Mouse (Mus musculus) E14TG2a.4 (cell line): ENCODE measurements around the gene Thbd.
A peak's percentile ranks its signal among the peaks of the same experiment; 100 is the strongest.

Experiments
- H3K27me3 ChIP-seq: 2 replicates; pipeline ENCODE4 v1.6.1; 2014; ENCODE audit warnings: low read length, control low read depth; ENCODE audit not compliant: insufficient read depth
- H3K36me3 ChIP-seq: 2 replicates; pipeline ENCODE4 v1.6.1; 2014; ENCODE audit warnings: low read length, control low read depth; ENCODE audit not compliant: insufficient read depth
- H3K4me1 ChIP-seq: replicated peaks from 2 replicates; pipeline ENCODE4 v1.6.1; 2014; ENCODE audit warnings: low read depth, low read length, control low read depth
- H3K4me3 ChIP-seq: replicated peaks from 2 replicates; pipeline ENCODE4 v1.5.1; 2014; ENCODE audit warnings: mild to moderate bottlenecking, low read length
- H3K9me3 ChIP-seq: 2 replicates; pipeline ENCODE4 v1.6.1; 2014; ENCODE audit warnings: low read length, control low read depth
- CTCF ChIP-seq: conservative IDR thresholded peaks from 2 replicates; pipeline ENCODE4 v1.5.1; 2014; ENCODE audit warnings: low read length
- NANOG ChIP-seq: IDR thresholded peaks from 2 replicates; pipeline ENCODE4 v1.6.1; 2014; ENCODE audit warnings: borderline replicate concordance, low read length, mixed read lengths
- POU5F1 ChIP-seq: IDR thresholded peaks from 2 replicates; pipeline ENCODE4 v1.6.1; 2014; ENCODE audit warnings: low read length, borderline replicate concordance

Thbd gene

GRCm38 (mm10) chr2:148409821-148410220, 1.8 kb upstream of the Thbd start:
- Histone ChIP-seq H3K27me3 (peaks cover 36% of the 10 kb centered on the region), H3K4me1 (peaks cover 27% of the 10 kb centered on the region), H3K4me3 (no peak overlapping the region), H3K36me3 (peaks cover 4% of the 10 kb centered on the region; the same call in 1 of the 2 replicates), H3K9me3 (peaks cover 22% of the 10 kb centered on the region)
- TF ChIP-seq CTCF: no peak
- TF ChIP-seq NANOG: no peak
- TF ChIP-seq POU5F1: no peak

- peaks cover 27% of the 10 kb centered on the region for H3K4me1 ChIP-seq
- TF ChIP-seq NANOG: no peak
- no peak for TF ChIP-seq CTCF
- TF ChIP-seq POU5F1: no peak
- peaks cover 4% of the 10 kb centered on the region; the same call in 1 of the 2 replicates for H3K36me3 ChIP-seq
- H3K4me3 ChIP-seq: no peak overlapping the region
- H3K27me3 ChIP-seq: peaks cover 41% of the 10 kb centered on the region
- peaks cover 22% of the 10 kb centered on the region for H3K9me3 ChIP-seq
These were observed 1.2 kb upstream of the Thbd start for GRCm38 (mm10) chr2:148409141-148409540.

GRCm38 (mm10) chr2:148408761-148409120, 753 bp upstream of the Thbd start:
- Histone ChIP-seq H3K9me3 (peaks cover 22% of the 10 kb centered on the region), H3K4me1 (peaks cover 27% of the 10 kb centered on the region), H3K27me3 (peaks cover 43% of the 10 kb centered on the region), H3K36me3 (peaks cover 4% of the 10 kb centered on the region; the same call in 1 of the 2 replicates), H3K4me3 (no peak overlapping the region)
- no peak for TF ChIP-seq CTCF
- TF ChIP-seq POU5F1: no peak
- no peak for TF ChIP-seq NANOG

DNA sequence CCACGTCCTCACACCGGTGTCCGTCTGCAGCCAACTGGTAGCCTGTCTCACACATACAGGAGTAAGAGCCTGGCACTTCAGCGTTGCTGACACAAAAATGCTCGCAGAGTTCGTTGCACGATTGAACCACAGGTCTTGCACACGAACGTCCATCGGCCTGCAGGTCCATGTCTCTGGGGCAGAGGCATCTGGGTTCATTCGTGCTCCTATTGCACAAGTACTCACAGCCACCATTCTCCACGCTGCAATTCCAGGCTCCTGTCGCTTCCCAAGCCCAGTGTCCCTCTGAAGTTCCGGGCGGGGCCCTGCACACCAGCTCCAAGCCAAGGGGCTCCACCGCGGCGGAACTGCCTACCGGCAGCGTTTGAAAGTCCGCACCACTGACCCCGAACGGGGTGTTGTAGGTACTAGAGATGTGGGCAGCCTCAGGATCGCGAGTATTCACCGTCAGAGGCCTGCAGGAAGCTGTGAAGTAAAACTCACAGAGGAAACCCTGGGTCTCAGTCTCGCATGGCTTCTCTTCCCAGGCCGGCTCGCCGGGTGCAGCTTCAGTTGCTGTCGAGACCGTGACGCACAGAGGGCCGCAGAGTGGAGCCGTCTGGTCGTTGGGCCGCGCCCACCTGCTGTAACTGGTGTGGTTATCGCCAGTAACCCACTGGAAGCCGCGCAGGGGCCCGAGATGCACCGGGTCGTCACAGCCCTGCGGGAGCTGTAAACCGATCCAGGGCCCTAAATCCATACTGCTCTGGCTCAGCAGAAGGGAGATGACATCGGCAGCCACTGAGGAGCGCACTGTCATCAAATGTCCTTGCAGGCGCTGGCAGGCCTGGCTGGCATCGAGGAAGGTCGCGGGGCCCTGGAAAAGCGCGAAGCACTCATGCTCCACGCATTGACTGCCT, 768 bp downstream of the Thbd start:
- H3K4me1 ChIP-seq: peaks cover 29% of the 10 kb centered on the region
- H3K4me3 ChIP-seq: peak overlapping the region; percentile 63
- peaks cover 43% of the 10 kb centered on the region for H3K27me3 ChIP-seq
- TF ChIP-seq POU5F1: no peak
- no peak for TF ChIP-seq CTCF
- no peak for TF ChIP-seq NANOG
- H3K36me3 ChIP-seq: peaks cover 4% of the 10 kb centered on the region; the same call in 1 of the 2 replicates
- H3K9me3 ChIP-seq: peaks cover 22% of the 10 kb centered on the region

- peaks cover 31% of the 10 kb centered on the region for H3K4me1 ChIP-seq
- H3K9me3 ChIP-seq: peaks cover 22% of the 10 kb centered on the region
- peak overlapping the region; percentile 63 for H3K4me3 ChIP-seq
- TF ChIP-seq POU5F1 (no peak), NANOG (no peak), CTCF (no peak)
- H3K27me3 ChIP-seq: peaks cover 43% of the 10 kb centered on the region
- peaks cover 4% of the 10 kb centered on the region; the same call in 1 of the 2 replicates for H3K36me3 ChIP-seq
These were observed 1.6 kb downstream of the Thbd start for GRCm38 (mm10) chr2:148406160-148406970.

GRCm38 (mm10) chr2:148404906-148405305, 3.1 kb downstream of the Thbd start:
- H3K4me3 ChIP-seq: no peak overlapping the region
- peaks cover 16% of the 10 kb centered on the region for H3K9me3 ChIP-seq
- peaks cover 43% of the 10 kb centered on the region for H3K27me3 ChIP-seq
- H3K36me3 ChIP-seq: peaks cover 2% of the 10 kb centered on the region; the same call in 1 of the 2 replicates
- TF ChIP-seq NANOG (no peak), POU5F1 (no peak), CTCF (no peak)
- peaks cover 42% of the 10 kb centered on the region for H3K4me1 ChIP-seq

DNA sequence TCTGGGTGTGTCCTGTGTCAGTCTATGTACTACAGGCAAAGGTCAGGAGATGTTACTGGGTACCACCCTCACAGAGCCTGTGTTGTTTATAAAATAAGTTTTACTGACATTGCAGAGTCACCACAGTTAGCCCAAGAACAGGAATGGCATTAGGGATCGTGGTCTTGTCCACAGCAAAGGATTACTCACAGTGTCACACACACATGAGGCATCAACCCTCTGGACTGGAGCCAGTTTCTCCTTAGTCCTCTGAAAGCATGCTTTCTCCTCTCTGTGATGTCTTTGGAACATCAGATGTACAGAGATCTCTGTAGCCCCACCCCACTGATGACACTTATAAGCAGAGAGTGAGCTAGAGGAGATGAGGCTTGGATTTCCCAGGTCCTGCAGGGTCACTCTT, 5.8 kb downstream of the Thbd start:
- no peaks in the 10 kb centered on the region for H3K36me3 ChIP-seq
- no peak overlapping the region for H3K4me3 ChIP-seq
- TF ChIP-seq CTCF (no peak), POU5F1 (no peak), NANOG (no peak)
- H3K4me1 ChIP-seq: peaks cover 32% of the 10 kb centered on the region
- H3K27me3 ChIP-seq: peaks cover 42% of the 10 kb centered on the region
- no peaks in the 10 kb centered on the region for H3K9me3 ChIP-seq
